Mouse (Mus musculus) bone marrow, adult 2 months (tissue): ENCODE data around the gene Ppp1r3g. TPM values are rescaled to one million over a fixed set of nuclear protein-coding genes. Genes with fewer than 3 reads are reported as not detected.

ENCODE experiments used
- H3K27ac ChIP-seq: fragments of 200-500 bp; 2 replicates; pipeline ENCODE4 v1.5.1; 2012; ENCODE audit warnings: low read depth, mild to moderate bottlenecking, control low read depth, inconsistent platforms, low read length; ENCODE audit not compliant: control insufficient read depth, poor library complexity, insufficient read depth
- H3K4me1 ChIP-seq: fragments of 200-500 bp; 2 replicates; pipeline ENCODE4 v1.6.1; 2011; ENCODE audit warnings: low read length; ENCODE audit not compliant: control insufficient read depth, insufficient read depth
- H3K4me3 ChIP-seq: fragments of 200-500 bp; replicated peaks from 2 replicates; pipeline ENCODE3; 2011; ENCODE audit warnings: mild to moderate bottlenecking, low read depth, low read length, control low read depth; ENCODE audit not compliant: control insufficient read depth
- CTCF ChIP-seq: fragments of 200-500 bp; IDR thresholded peaks from 2 replicates; pipeline ENCODE4 v1.5.1; 2011; ENCODE audit warnings: low read length, control low read depth; ENCODE audit not compliant: control insufficient read depth, insufficient read depth
- POLR2A ChIP-seq: fragments of 200-500 bp; IDR thresholded peaks from 2 replicates; pipeline ENCODE4 v1.6.1; 2011; ENCODE audit warnings: low read depth, mild to moderate bottlenecking, control low read depth, low read length, borderline replicate concordance; ENCODE audit not compliant: control insufficient read depth
- WGBS: fragments of 180-500 bp; shearing (Covaris S2); methylation state at CpG from one replicate; pipeline ENCODE4 v1.1.7; 2018; 5-methylcytosine and 5-hydroxymethylcytosine counted together
- polyA plus RNA-seq: library from polyadenylated mRNA; stranded (reverse); fragments of >200 nt; gene quantifications from 2 replicates; pipeline ENCODE4 v1.2.4, GENCODE M21; 2011; ENCODE audit warnings: low replicate concordance; ENCODE audit not compliant: missing spikeins, insufficient read depth, insufficient read length

Ppp1r3g gene
- polyA plus RNA-seq, 1 experiment = not detected

DNA sequence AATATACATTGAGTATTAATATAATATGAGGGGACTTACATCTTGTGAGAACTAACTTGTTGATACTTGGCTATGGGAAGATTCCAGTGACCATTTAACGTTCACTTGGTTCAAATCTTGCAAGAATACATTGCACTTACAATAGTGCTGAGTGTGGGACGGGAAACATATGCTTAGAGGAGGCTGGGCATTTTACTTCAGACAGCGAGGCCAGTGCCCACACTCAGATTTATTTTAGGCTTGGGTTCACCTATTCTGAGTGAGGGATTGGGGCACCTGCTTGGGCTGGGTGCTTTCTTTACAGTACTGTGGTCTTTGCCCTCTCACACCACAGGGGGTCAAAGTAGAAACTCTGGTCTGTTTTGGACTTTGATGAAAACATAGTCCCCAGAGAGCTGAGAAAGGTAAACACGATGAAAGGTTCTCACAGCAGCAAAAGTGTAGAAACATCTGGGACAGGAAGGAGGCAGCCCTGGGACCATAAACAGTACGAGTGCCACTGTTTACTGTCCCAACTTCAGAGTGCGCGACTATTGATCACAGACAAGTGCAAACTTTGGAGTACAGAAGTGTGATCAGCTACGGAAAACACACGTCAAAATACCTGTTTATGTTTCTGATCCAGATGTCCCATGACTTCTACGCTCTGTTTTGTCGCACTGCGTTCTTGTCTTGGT, 890 bp downstream of the Ppp1r3g start:
- Histone ChIP-seq H3K4me3 (no peak overlapping the region), H3K27ac (no peak overlapping the region), H3K4me1 (no peaks in the 10 kb centered on the region)
- 76% methylated on average over 12 of the region's 12 CpGs for WGBS
- TF ChIP-seq POLR2A (no peak), CTCF (no peak)

DNA sequence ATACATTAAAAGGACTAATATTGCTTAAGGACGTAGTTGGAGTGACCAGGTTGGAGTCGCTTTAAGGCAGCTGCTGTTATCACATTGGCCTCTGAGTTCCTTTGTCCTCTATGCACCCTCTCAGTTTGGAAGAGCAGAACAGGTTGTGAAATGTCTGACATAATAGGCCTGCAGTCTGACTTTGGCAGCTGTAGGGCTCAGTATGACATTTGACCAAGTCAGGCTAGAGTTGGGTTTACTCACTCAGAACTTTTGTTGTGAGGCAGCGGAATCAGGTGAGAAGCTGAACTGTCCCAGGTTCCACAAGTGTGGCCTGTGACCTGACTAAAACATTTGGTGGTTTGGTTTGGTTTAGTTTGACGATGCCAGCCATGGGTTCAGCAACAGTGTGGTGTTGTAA, 4.9 kb downstream of the Ppp1r3g start:
- Histone ChIP-seq H3K27ac (no peak overlapping the region), H3K4me1 (no peaks in the 10 kb centered on the region), H3K4me3 (no peak overlapping the region)
- TF ChIP-seq CTCF (no peak), POLR2A (no peak)
- 73% methylated on average over 4 of the region's 4 CpGs for WGBS

DNA sequence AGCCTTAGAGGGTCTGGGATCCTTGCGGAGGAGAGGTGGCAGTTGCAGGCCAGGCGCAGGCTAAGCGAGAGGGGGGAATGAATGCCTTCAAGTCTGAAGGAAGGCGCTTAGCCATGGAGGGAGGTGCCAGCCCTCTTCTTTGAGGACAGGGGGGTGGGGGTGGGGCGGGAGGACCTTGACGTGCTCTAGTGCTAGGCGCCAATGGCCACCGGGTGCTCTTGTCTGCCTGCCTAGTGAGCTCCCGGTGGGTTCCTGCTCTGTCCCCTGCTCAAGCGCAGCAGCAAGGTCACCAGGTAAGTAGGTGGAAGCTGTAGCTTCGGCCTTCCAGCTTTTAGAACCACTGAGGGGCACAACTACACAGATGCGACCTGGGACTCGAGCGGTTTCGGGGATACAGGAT, 9.1 kb downstream of the Ppp1r3g start:
- Histone ChIP-seq H3K27ac (no peak overlapping the region), H3K4me3 (no peak overlapping the region), H3K4me1 (no peaks in the 10 kb centered on the region)
- no peak for TF ChIP-seq POLR2A
- no peak for TF ChIP-seq CTCF
- 25% methylated on average over 15 of the region's 15 CpGs for WGBS

DNA sequence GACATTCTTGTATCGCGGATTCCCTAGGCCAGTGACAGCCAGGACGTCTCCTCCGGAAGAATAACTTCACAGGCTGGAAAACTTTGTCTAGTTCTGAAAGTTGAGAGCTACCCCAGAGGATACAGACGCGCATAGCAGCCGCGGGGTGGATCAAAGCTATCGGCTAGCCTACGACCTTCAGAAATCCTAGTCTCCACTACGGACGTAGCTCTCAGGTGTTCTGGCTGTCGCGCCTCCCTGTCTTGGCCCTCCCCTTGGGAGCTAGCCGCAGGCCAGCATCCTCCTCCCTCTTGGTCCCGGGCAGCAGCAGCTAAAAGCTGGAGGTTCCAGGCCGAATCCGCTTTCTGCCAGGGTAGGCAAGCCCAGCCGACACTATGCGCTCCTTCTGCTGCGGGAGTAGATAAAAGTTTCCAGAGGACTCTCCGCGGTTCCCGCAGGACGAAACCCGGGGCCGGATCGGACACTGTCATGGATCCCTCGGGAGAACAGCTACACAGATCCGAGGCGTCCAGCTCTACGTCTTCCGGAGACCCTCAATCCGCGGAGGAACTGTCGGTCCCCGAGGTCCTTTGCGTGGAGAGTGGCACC, 9.6 kb downstream of the Ppp1r3g start:
- WGBS = 1% methylated on average over 38 of the region's 38 CpGs
- Histone ChIP-seq H3K27ac (no peak overlapping the region), H3K4me3 (no peak overlapping the region), H3K4me1 (no peaks in the 10 kb centered on the region)
- TF ChIP-seq POLR2A (no peak), CTCF (no peak)

DNA sequence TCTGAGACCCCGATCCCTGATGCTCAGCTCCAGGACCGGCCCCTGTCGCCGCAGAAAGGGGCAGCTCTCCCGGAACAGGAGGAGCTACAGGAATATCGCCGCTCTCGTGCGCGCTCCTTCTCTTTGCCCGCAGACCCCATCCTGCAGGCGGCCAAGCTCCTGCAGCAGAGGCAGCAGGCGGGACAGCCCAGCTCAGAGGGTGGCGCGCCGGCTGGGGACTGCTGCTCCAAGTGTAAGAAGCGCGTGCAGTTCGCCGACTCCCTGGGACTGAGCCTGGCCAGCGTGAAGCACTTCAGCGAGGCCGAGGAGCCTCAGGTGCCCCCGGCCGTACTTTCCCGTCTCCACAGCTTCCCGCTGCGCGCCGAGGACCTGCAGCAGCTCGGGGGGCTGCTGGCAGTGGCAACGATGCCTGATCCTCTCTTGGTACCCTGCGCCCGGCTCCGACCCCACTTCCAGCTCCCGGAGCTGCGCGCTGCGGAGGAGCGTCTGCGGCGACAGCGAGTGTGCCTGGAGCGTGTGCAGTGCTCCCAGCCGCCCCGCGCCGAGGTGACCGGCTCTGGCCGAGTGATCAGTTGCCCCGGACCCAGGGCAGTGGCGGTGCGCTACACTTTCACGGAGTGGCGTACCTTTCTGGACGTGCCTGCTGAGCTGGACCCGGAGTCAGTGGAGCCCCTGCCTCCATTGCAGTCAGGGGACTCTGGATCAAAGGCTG, 10.2 kb downstream of the Ppp1r3g start:
- TF ChIP-seq POLR2A = no peak
- no peak overlapping the region for H3K4me3 ChIP-seq
- H3K4me1 ChIP-seq = no peaks in the 10 kb centered on the region
- 1% methylated on average over 57 of the region's 57 CpGs for WGBS
- H3K27ac ChIP-seq = no peak overlapping the region

DNA sequence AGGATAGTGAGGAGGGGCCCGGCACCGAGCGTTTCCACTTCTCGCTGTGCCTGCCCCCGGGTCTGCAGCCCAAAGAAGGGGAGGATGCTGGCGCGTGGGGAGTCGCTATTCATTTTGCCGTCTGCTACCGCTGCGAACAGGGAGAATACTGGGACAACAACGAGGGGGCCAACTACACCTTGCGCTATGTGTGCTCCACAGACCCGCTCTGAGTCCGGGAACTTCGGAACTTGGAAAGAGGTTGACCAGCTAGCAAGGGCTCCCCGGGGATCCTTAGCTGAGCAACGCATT, 10.7 kb downstream of the Ppp1r3g start:
- TF ChIP-seq POLR2A = no peak
- no peak for TF ChIP-seq CTCF
- Histone ChIP-seq H3K4me1 (no peaks in the 10 kb centered on the region), H3K4me3 (no peak overlapping the region), H3K27ac (no peak overlapping the region)
- 3% methylated on average over 18 of the region's 18 CpGs for WGBS

DNA sequence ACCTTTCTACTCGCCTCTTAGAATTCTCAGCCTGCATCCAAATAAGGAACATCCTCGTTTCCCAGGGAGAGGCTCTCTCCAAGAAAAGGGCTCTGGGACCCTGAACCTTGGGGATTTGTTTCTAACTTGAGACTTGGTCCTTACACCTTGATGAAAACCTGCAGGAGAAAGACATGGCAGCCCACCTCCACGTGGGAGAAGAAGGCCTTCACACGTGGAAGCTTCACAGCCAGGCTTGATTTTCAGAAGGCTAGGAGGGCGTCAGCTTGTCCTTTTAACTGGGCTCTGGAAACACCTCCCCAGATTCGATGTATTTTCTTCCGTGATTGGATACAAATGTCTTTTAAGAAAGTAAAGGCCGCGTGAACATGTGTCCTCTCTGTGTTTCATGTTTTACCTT, 11.2 kb downstream of the Ppp1r3g start:
- Histone ChIP-seq H3K4me1 (no peaks in the 10 kb centered on the region), H3K4me3 (no peak overlapping the region), H3K27ac (no peak overlapping the region)
- no peak for TF ChIP-seq CTCF
- TF ChIP-seq POLR2A = no peak
- 35% methylated on average over 9 of the region's 9 CpGs for WGBS

DNA sequence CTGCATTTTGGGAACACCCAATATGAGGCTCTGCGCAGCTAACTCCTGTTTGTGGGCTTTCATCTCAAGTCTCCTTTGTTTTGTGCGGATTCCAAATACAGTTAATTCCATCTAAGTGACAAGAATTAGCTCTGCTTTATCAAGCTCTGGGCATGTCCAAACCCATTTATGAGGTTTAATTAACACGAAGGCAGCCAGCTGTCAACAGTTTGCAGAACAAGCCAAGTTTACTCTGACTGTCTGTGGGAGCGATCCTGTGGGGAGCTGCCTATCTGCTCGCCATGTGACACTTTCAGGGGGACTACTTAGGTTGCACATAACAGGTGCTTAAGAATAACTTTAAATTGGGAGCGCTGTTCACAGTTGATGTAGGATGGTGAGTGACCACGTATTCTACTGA, 18.3 kb downstream of the Ppp1r3g start:
- TF ChIP-seq POLR2A = no peak
- no peak for TF ChIP-seq CTCF
- 87% methylated on average over 7 of the region's 7 CpGs for whole genome bisulfite sequencing
- Histone ChIP-seq H3K4me3 (no peak overlapping the region), H3K27ac (no peak overlapping the region), H3K4me1 (no peaks in the 10 kb centered on the region)
